Mouse (Mus musculus) mature B cell (primary cell): ENCODE data around the gene Shisa7.

Source experiments
- in situ Hi-C: fragments of 300-500 bp; cut with MboI; formaldehyde crosslinking; loops from 2 replicates; pipeline ENCODE4 v1.14.3; 2019

Shisa7 gene

DNA sequence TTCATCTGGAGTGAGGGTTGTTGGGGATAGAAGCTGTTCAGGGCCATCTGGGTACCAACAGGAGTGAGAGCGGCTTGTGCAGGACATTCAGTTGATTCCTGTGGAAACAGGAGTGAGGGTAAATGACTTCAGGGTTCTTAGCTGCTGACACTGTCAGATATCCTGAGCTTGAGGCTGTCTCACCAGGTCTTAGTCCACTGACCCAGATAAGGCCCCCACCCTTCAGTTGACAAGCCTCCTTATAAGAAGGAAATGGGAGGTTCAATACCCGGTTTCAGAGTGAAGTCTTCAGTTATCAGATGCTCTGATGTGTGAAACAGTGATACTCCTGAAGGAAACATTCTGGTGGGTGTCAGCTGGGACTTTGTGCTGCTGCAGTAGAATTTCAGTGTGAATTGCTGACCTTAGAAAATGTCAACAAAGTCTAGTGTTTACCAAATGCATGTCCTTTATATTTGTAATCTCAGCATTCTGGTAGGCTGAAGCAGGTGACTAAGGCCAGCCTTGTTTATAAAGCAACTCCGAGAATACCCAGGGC is 49.8 kb downstream of the Shisa7 start:
- in situ Hi-C loops: loop anchor here (10.0 kb wide), 1 partner anchor 170 kb away; no protein-coding TSS in a partner anchor

DNA sequence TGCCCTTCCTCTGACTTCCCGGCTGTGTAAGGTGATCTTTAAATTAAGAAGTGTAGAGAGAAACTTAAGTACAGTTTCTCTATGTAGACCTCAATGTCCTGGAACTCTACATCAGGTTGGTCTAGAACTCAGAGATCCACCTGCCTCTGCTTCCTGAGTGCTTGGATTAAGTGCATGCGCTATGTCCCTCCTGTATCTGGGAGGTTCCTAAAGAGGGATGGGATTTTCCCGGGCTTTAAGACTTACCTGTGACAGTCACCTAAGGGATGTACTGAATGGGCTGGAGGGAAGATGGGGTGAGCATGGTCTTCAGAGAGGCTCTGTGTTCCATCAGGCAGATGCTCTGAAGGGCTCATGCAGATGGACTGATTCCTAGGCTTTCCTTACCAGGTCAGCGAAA is 50.8 kb downstream of the Shisa7 start:
- in situ Hi-C loops: loop anchor here (10.0 kb wide), 1 partner anchor 169 kb away; no protein-coding TSS in a partner anchor

DNA sequence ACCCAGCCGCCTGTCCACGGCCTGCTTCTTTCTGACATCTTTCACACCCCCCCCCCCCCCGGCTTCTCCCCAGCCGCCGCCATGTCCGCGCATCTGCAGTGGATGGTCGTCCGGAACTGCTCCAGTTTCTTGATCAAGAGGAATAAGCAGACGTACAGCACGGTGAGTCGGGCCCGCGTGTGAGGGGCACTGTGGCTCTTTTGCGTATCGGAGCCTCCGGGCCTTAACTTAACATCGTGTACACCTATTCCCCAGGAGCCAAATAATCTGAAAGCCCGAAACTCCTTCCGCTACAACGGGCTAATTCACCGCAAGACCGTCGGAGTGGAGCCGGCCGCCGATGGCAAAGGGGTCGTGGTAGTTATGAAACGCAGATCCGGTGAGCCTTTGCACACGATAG is 51.2 kb downstream of the Shisa7 start:
- in situ Hi-C loops: loop anchor here (10.0 kb wide), 1 partner anchor 168 kb away; no protein-coding TSS in a partner anchor

DNA sequence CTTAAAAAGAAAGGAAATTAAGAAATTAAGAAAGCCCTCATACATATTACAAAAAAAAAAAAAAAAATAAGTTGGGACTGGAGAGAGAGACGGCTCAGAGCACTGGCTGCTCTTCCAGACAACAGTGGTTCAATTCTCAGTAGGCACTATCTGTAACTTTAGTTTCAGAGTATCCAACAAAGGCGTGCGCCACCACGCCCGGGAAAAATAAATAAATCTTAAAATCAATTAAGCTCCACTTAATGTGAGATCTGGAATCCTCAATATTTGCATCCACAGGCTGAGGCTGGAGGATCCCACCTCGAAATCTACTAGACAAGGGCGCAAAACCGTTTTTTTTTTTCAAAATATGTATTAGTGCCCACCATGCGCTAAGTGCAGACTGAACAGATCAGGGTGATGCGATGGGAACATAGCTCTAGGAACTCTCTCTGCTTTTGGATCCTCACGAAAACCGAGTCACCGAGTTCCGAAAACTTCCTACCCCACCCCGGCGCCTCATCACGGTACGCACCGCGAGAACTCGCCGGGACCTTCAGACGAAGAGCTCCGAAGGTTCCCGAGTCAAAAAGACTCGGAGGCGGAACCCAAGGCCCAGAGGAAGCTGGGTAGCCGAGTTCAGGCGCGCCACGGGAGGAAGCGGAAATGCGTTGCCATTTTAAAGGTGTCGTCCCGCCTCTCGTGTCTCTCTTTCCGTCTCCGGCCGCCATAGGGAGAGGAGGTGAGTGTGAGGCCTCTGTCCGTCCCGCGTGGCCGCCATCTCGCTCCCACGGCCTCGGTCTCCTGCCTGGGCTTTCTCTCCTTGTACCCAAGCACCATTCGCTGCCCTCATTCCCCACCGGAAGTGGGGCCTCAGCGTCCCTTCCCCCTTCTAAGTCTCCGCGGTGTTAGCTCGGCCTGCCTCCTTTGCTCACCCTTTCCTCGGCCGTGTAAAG is 52.0 kb downstream of the Shisa7 start, which contains the start of gene Rpl28:
Rpl28 (plus strand) TSS at position 597 of the 935 bp plus-strand sequence.
- in situ Hi-C loops: loop anchor here (10.0 kb wide), 1 partner anchor 168 kb away; no protein-coding TSS in a partner anchor

DNA sequence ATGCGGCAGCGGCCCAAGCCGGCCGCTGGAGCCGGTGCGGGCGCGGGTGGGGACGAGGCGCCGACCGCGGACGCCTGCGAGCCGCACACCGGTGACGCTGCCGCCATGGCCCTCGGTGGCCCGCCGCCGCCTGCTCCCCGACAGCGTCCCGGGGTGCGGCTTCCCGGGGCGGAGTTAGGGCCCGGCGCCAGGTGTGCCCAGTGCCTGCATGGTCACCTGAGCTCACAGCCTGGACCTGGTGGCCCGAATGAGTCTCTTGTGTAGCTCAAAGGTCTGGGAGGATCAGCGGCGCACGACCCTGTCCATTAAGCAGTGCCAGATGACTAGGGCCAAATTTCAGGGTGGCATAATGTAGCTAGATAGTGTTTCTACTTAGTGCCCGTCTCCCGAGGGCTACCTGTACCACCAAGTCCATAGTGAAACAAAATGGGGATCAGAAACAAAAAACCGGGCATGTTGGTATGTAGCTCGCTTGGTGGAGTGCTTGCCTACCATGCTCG is 55.0 kb downstream of the Shisa7 start, which contains the start of gene Tmem238:
Tmem238 (minus strand) TSS at position 221 of the 500 bp plus-strand sequence.
- in situ Hi-C loops: no loop called here

DNA sequence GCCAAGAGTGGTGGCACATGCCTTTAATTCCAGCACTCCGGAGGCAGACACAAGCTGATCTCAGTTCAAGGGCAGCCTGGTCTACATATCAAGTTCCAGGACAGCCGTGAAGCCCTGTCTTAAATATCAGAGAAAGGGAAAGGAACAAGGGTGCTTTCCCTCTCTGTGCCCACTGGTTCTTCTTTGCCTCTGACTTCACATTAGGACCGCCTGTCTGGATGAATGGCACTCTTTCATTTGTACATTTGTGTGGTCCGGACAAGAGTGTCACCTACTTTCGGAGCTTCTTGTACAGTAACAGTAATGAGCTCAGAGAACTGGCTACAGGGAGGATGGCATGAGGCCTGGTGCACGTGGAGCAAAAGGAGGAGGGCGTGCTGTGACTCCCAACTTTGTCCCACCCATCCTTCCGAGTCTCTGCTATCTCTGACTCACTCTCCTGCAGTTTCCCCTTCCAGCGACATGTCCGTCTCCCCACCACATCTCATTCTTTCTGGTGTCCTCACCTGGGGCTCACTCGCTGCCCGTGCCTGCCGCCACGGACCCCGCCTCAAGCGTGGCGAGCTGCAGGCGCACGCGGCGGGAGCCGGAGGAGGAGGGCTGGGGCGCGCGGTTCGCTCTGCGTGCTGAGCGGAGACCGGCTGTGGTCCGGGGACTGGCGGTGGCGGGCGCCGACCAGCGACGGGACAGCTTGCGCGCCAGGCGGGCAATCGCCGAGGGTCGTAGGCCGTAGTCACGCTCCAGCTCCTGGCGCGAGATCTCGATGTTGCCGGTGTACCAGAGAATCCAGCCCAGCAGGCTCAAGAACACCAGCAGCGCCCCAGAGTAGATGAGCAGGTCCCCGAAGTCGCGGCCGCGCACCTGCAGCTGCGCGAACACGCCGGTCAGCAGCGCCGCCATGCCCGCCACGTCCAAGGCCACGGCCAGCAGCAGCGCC is 55.7 kb downstream of the Shisa7 start:
- in situ Hi-C loops: no loop called here

DNA sequence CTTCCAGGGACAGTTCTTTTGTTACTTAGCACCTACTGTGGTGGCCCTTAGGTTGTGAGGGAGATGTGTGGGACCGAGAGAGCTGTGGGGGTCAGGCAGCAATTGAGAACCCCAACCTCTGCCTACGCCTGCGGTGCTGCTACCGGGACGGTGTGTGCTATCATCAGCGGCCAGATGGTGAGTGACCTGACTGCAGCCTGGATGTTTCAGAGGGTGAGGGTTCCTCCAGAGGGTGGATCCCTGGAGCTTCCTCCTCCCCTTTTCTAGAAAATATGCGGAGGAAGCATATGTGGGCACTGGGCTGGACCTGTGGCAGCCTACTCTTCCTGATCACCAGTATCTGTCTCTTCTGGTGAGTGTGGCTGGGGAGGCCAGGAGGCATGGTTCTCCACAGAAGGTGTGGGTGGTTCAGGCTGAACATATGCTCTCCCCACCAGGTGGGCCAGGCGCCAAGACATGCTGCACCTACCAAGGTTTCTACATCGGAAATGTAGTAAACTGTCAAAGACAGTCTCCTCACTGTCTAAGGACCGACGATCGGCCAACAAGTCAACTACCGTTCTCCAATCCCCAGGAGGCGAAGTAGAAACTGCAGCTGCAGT is 60.7 kb downstream of the Shisa7 start:
- in situ Hi-C loops: no loop called here

DNA sequence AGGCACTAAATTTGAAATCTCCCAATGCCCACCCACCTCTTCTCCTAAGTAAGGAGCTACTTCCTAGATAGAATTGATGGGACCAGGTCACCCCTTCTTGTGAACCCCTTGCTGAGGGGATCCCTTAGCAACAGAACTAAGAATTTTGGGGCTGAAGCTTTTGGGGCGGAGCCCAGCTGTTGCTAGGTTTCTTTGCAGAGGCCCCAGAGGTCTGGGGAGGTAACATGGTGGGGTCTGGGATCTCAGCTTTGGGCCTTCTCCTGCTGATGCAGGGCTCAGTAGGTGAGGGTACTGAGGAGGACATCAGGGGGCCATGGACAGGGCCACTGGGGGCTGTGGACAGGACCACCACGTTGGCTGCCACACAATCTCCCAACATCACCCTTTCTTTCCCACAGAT is 61.7 kb downstream of the Shisa7 start, which contains the start of the genes Il11 and Tmem190:
Il11 (minus strand) TSS at position 101 of the 400 bp plus-strand sequence.
Tmem190 (plus strand) TSS at position 179 of the 400 bp plus-strand sequence.
- in situ Hi-C loops: no loop called here

DNA sequence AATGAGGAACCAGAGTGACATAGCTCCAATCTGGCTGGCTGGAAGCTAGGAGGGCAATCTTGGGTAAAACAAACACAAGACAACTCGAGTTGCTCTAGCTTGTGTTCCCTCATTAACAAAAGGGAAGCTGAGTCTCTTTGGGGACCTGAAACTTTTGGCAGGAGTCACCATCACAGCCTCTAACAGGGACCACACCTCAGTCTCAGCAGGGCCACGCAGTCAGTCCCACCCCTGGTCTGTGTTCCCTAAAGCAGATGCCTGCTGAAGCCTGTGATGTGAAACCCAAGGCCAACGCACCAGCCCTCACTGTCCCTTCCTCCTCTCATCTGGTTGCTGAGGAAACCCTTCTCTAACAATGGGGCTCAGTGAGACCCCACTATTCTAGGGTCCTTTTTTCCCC is 62.4 kb downstream of the Shisa7 start:
- in situ Hi-C loops: no loop called here

DNA sequence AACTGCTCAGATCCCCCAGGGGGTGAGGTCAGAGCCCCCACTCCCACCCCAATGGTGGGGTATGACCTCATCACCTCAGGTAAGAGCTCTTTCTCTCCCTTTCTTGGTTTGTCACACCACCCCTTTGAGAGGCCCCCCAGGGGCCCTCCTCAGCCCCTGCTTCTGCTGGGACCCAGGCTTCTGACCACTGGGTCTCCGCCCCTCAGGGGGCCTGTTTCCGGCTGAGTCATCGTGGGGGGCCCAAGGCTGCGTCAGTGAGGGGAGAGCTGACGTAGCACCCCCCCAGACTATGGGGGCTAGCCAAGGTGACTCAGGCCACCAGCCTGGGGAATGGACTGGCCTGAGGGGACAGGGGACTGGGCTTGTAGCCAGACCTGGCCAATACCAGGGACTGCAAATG is 64.6 kb downstream of the Shisa7 start:
- in situ Hi-C loops: no loop called here

DNA sequence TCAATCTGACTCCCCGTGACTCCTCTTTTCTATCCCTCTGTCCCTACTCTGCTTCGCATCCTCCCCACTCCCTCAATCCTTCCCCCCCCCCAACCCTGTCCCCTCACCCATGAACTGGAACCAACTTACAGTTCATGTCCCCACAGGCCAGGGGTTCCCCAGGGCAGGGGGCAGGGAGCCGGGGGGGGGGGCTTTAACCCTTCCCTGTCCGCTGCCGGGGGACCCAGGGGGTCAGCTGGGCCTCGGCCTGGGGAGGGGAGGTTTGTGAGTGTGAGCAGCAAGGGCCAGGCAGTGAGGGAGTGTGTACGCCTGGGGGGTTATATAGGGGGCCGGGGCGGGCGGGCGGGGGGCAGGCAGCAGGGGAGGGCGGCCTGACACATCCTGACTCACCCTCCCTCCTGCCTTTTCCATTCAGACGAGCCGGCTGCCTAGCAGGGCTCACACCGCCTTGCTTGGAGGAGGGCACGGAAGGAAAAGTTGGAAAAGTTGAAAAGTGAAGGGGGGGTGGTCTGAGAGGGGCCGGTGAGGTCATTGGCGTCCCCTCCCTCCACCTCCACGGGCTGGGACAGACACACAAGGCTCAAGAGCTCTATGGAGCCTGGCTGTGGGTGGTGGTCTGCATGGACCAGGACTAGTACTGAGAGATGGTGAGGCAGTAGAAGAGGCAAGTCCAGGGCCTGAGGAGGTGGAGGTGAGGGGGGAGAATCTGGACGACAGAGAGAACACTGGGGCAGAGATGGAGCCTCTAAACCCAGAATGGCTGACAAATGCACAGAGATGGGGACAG is 66.5 kb downstream of the Shisa7 start:
- in situ Hi-C loops: no loop called here

DNA sequence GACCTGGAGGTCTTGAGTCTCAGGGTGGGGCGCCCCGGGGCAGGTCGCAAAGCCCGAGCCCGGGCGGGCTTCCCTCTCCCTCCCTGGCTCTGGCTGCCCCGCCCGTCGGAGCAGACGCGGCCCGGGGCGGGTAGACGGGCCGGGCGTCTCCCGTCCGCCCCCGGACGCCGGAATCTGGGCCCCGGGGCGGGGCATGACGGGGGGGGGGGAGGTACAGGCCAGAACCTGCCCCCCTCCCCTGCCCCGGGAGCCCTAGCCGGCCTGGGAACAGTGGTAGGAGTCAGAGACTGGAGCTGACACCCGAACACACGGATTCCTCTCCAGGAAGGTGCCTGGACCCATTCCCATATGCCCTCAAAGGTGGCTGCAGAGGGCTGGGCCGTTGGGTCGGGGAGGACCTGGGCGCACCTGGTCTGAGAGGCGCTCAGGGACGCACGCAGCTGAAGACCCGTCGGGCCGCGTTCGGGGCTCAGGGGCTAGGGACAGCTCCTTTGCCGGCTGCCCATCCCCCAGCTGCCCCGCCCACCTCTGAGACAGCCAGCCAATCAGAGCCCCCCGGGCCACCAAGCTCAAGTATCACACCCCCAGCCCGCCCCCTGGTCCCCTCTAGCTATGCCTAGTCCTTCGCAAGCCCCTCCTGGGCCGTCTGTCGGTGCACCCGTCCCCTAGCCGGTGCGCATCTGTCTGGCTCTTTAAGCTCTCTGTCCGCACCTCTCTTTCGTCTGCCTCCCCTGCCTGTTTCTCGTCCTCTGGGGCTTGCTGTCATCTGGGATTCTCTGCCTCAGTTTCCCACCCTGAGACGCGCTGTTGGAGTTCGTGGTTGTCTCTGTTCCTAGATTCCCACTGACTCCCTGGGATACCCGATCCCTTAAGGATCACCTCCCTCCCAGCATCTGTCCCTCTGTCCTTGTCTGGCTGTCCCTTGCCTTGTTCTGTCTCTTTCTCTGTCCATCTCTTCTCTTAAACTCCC is 67.3 kb downstream of the Shisa7 start:
- in situ Hi-C loops: no loop called here

DNA sequence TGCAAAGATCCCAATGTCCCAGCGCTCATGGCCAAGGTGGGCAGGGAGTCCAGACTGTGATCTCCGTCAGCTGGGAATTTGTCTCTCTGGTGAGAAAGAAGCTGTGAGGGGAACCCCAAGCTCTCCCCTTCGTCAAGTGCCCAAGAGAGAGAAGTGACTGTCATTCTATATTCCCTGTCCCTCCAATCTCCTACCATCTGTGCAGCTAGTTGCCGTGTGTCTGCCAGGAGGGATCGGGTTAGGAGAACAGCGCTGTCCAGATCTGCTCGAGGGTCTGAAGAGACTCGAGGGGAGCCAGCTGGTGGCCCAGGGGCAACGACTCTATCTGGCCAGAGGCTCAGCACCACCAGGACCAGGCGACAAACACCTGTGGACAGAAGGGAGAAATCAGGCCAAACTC is 68.4 kb downstream of the Shisa7 start:
- in situ Hi-C loops: no loop called here
